Mouse (Mus musculus): ENCODE results near the gene Ugcg. TPM values are rescaled to one million over a fixed set of nuclear protein-coding genes. Genes with fewer than 3 reads are reported as not detected.

Ugcg gene
- polyA plus RNA-seq, 1 experiment from 2014 or later: 19.9 TPM

DNA sequence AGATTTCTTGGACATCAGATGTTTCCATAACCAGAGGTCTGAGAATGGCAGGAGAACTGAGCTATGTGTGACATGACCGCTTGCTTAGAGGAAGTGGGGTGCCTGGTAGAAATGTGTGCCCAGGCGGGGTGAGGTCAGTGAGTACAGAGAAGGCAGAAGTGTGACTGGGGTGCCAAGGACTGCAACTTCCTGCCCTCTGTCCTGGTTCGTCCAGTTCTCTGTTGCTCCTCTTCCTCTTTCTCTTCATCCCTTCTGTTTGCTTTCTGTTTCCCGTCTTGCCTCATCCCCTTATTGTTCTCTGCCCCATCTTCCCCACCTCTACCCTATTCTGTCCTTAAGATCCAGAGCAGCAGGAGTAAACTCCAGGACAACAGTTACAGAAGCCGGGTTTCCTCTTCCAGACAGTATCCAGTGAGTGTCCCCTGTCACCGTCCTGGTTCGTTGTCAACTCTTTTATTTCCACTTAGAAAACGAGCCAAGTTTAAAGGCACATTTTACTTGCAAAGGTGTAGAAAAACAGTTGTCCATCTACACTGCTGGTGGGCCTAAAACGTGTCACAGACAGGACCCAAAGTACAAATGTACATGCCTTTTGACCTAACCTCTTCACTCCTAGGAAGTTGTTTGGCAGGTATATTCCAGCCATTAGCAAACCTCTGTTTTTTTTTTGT is 49.7 kb downstream of the Ugcg start:
- Histone ChIP-seq H3K27ac (no peak overlapping the region), H3K4me1 (no peaks in the 10 kb centered on the region), H3K4me3 (replicated peaks) (no peak overlapping the region), H3K36me3 (replicated peaks) (no peaks in the 10 kb centered on the region), H3K27me3 (no peaks in the 10 kb centered on the region), H3K9ac (no peak overlapping the region), H3K9me3 (no peaks in the 10 kb centered on the region), H3K4me2 (no peak overlapping the region)
- WGBS: 76% methylated on average over 9 of the region's 9 CpGs
- no peak for ATAC-seq (ENCODE audit: low FRiP score)

DNA sequence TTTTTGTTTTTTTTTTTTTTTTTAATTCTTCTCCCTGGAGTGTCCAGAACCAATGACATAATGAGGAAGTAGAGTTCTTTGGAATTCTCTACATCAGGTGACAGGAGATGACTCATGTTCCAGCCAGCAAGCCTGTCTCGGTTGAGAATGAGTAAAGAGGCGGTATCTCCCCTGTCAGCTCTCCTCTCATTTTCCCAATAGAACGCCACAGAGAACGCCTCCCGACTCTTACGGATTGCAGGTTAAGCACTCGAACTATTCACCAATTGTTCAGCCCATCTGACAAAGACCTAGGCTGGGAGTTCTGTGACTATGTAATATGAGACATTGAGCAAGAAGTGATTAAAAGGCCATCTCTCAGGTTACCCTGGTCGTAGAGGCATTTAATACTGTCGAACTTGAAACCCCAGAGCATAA is 50.3 kb downstream of the Ugcg start:
- Histone ChIP-seq H3K9me3 (no peaks in the 10 kb centered on the region), H3K27ac (no peak overlapping the region), H3K4me2 (no peak overlapping the region), H3K27me3 (no peaks in the 10 kb centered on the region), H3K9ac (no peak overlapping the region), H3K4me1 (no peaks in the 10 kb centered on the region), H3K36me3 (replicated peaks) (no peaks in the 10 kb centered on the region), H3K4me3 (replicated peaks) (no peak overlapping the region)
- ATAC-seq (ENCODE audit: low FRiP score): no peak
- 50% methylated on average over 9 of the region's 9 CpGs for WGBS

DNA sequence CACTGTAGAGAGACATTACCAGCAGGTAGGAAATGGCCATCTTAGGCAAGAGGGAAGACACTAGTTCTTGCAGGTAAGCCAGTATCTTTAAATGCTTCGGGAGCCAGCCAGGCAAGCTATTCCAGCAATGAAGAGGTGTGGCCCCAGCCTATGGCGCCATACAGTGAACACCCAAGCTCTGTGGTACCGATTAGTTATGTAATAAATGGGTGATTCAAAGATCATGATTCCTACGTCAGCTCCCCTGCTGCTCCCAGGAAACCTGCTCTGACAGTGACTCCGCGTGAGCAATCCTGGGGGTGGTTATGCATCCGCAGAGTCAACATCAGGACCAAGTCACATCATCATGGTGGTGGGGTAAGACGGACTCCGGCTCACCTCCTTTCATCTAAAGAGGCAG is 51.1 kb downstream of the Ugcg start:
- 97% methylated on average over 9 of the region's 9 CpGs for WGBS
- no peak overlapping the region for H3K4me2 ChIP-seq
- no peaks in the 10 kb centered on the region for H3K27me3 ChIP-seq
- no peak overlapping the region for H3K9ac ChIP-seq
- no peaks in the 10 kb centered on the region for H3K4me1 ChIP-seq
- H3K9me3 ChIP-seq: no peaks in the 10 kb centered on the region
- ATAC-seq (ENCODE audit: low FRiP score): no peak
- no peak overlapping the region for H3K27ac ChIP-seq
- H3K4me3 ChIP-seq (replicated peaks): no peak overlapping the region
- no peaks in the 10 kb centered on the region for H3K36me3 ChIP-seq (replicated peaks)

DNA sequence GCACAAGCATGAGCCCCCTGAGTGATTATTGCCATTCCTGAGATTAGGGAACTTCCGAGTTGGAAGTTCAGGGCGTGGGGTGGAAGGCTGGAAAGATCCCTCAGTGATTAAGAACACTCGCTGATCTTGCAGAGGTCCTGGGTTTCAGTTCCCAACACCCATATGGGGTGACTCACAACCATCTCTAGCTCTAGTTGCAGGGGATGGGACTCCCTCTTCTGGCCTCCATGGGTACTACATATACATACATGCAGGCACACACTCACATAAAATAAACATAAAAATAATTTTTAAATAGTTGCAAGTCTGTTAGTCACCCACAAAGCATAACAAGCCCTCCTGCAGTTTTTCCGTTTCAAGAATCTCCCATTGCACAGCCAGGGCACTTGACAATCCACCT is 52.0 kb downstream of the Ugcg start:
- Histone ChIP-seq H3K4me3 (replicated peaks) (no peak overlapping the region), H3K4me2 (no peak overlapping the region), H3K4me1 (no peaks in the 10 kb centered on the region), H3K27me3 (no peaks in the 10 kb centered on the region), H3K9ac (no peak overlapping the region), H3K9me3 (no peaks in the 10 kb centered on the region), H3K36me3 (replicated peaks) (no peaks in the 10 kb centered on the region), H3K27ac (no peak overlapping the region)
- 91% methylated on average over 4 of the region's 4 CpGs for WGBS
- no peak for ATAC-seq (ENCODE audit: low FRiP score)

DNA sequence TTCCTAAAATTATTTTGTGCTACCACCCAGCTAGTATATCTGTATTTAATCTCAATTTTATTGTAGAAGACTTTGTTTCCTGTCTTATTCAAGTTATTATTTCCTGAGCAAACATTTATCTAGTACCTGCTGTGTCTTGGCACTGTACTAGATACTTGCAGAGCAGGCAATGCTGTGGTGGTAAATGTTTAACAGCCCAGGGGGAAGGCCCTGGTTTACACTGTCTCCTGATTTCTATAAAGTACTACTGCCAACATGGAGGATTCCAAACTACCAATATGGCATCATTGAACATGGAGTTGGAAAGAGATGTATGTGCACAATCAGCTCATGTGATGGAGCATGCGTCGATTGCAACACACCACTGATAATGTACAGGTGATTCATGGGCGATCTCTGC is 53.2 kb downstream of the Ugcg start:
- no peak for ATAC-seq (ENCODE audit: low FRiP score)
- Histone ChIP-seq H3K9me3 (no peaks in the 10 kb centered on the region), H3K9ac (no peak overlapping the region), H3K27me3 (no peaks in the 10 kb centered on the region), H3K4me2 (no peak overlapping the region), H3K4me3 (replicated peaks) (no peak overlapping the region), H3K36me3 (replicated peaks) (no peaks in the 10 kb centered on the region), H3K27ac (no peak overlapping the region), H3K4me1 (no peaks in the 10 kb centered on the region)
- 97% methylated on average over 3 of the region's 3 CpGs for WGBS

DNA sequence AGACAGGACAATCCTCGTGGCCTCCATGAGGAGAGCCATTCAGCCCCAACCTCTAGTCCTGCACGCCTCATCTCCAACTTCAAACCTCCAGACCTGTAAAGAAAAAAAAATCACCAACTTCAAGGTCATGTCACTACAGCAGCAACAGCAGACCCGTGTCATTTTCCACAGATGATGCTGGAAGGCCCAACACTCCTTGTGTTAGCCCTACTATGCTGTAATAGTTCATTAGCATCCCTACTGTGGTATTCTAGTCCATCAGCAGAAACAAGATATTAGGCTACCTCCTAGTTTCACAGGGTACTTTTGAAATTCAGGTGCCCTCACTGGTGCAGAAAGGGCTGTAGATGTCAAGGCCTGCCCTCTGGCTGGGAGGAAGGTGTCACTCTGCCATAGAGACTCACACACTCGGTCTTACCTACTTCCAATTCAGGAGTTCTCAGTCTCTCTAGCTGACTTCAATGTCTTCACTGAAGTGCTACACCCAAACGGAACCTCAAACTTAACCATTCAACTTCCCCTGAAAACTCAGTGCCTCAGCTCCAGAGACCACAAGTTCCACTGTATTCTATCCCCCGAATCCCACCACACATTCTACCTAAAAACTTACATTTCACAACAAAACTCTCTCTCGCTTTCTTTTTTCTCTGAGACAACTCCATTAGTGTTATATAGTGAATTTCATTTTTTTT is 54.9 kb downstream of the Ugcg start:
- H3K9ac ChIP-seq: no peak overlapping the region
- WGBS: 82% methylated on average over 7 of the region's 7 CpGs
- H3K27me3 ChIP-seq: no peaks in the 10 kb centered on the region
- no peak overlapping the region for H3K4me3 ChIP-seq (replicated peaks)
- H3K9me3 ChIP-seq: no peaks in the 10 kb centered on the region
- H3K4me2 ChIP-seq: no peak overlapping the region
- no peak overlapping the region for H3K27ac ChIP-seq
- H3K36me3 ChIP-seq (replicated peaks): no peaks in the 10 kb centered on the region
- H3K4me1 ChIP-seq: no peaks in the 10 kb centered on the region
- ATAC-seq (ENCODE audit: low FRiP score): no peak

DNA sequence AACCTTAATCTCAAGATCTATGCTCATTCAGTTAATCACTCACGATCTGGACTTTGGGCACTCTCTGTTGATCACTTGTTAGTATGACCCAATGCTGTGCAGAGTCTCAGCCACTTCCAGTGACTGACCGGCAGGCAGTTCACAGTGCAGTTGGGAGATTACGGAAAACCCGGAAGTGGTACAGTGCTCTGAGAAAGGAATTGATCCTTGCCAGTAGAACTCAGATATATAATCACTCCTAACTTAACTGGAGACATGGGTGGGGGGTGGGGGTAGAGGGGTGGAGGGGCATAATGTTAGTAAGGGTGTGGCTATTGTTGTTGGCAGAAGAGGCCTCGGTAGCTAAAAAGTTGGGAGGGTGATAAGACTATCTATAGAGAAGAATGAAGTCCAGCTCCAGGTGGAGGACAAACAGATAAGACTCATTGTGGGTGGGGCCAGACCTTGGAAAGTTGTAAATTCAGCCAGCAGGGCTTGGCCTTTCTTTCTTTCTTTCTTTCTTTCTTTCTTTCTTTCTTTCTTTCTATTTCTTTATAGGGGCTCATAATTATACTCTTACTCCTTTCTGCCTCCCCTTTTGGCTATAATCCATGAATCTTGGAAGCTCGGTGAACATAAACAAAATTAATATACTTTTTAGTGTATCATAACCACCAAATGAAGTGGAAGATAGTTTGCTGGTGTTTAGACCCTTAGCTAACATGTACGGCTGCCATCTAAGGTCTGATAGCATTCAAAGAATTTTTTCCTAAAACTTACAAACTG is 55.9 kb downstream of the Ugcg start:
- no peaks in the 10 kb centered on the region for H3K9me3 ChIP-seq
- H3K4me1 ChIP-seq: no peaks in the 10 kb centered on the region
- H3K27ac ChIP-seq: no peak overlapping the region
- no peaks in the 10 kb centered on the region for H3K27me3 ChIP-seq
- H3K36me3 ChIP-seq (replicated peaks): no peaks in the 10 kb centered on the region
- no peak overlapping the region for H3K4me3 ChIP-seq (replicated peaks)
- no peak for ATAC-seq (ENCODE audit: low FRiP score)
- no peak overlapping the region for H3K4me2 ChIP-seq
- no peak overlapping the region for H3K9ac ChIP-seq
- WGBS: 86% methylated on average over 7 of the region's 7 CpGs

DNA sequence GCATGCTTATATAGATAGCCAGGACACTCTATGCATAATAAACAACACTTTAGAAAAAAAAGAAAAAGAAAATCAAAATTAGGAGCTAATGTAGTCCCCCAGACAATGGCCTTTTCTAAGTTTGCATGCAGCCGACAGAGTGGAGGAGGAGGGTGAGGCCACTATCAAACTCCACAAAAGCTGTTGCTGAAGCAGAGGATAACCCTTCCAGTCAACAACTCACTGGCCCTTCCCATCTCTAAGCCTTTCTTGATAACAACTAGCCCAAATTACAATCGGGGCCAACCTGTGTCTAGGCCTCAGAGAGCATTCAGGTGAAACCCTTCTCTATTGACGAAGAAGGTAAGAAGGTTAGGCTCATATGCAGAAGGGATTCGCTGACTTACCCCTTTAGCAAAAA is 56.7 kb downstream of the Ugcg start:
- no peak for ATAC-seq (ENCODE audit: low FRiP score)
- 89% methylated on average over 4 of the region's 4 CpGs for WGBS
- Histone ChIP-seq H3K27me3 (no peaks in the 10 kb centered on the region), H3K4me1 (no peaks in the 10 kb centered on the region), H3K9me3 (no peaks in the 10 kb centered on the region), H3K4me3 (replicated peaks) (no peak overlapping the region), H3K27ac (no peak overlapping the region), H3K4me2 (no peak overlapping the region), H3K36me3 (replicated peaks) (no peaks in the 10 kb centered on the region), H3K9ac (no peak overlapping the region)

DNA sequence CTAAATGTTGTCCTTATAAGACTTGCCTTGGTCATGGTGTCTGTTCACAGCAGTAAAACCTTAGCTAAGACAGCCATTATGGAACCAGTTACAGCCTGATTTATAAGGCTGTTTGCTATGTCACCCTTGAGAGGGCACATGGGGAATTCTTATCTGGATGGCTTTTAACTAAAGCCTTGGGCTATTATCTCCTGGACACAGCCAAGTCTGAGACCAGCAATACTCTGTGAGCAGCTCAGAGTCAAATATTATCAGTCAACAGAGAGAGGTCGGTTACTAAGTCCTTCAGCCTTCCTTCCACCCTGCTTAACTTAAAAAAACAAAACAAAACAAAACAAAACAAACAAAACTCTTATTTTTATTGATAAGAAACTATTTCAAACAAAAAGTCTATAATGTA is 58.5 kb downstream of the Ugcg start:
- Histone ChIP-seq H3K27ac (no peak overlapping the region), H3K4me3 (replicated peaks) (no peak overlapping the region), H3K9ac (no peak overlapping the region), H3K9me3 (no peaks in the 10 kb centered on the region), H3K27me3 (no peaks in the 10 kb centered on the region), H3K4me2 (no peak overlapping the region), H3K4me1 (no peaks in the 10 kb centered on the region), H3K36me3 (replicated peaks) (no peaks in the 10 kb centered on the region)
- ATAC-seq (ENCODE audit: low FRiP score): no peak
- WGBS: 78% methylated on average over 1 of the region's 1 CpGs

DNA sequence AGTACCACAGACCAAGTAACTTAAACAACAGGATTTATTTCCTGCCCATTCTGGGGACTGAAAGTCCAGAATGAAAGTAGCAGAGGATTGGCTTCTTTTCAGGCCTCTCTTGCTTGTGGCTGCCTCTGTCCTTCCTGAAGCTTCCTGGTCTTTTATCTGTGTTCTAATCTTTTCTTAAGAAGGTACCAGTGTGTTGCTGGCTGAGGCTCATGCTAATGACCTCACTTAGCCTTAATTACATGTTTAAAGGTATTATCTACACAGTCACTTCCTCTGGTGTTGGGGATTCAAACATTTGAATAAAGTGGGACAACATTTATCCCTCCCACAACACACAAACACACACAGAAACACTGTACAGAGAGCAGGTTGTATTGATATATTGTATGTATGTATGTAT is 59.0 kb downstream of the Ugcg start:
- H3K9me3 ChIP-seq: no peaks in the 10 kb centered on the region
- no peak overlapping the region for H3K9ac ChIP-seq
- no peaks in the 10 kb centered on the region for H3K4me1 ChIP-seq

DNA sequence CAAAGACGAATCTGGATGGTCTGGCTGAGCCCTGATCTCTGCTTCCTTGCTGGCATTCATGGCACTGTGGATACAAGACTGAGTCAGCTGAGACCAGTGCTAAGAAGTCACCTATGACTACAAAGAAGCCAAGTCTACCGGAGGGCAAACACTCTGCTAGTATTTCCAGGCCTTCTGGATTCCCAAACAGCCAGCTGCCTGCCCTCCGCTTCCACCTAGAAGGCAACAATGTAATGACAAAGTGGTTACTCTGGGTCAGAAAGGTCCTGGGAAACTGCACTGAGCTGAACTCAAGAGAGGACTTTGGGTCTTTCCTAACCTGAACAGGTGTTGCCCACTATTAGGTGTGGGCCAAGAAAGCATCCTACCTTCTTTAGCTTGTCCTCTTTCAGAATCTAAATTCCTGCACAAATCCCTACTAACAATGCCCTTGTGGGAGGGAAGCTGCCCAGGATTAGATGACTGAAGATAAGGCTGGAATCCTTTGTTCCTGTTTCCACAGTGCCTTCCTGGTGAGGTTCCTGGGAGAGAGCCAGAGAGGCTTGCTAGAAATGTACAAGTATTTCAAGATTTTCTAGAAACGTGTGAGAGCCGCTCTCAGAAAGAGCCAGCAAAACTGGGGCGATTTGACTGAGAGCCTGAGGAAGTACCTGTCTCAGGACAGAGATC is 63.5 kb downstream of the Ugcg start:
- no peaks in the 10 kb centered on the region for H3K4me1 ChIP-seq
- no peaks in the 10 kb centered on the region for H3K36me3 ChIP-seq (replicated peaks)
- no peak overlapping the region for H3K4me3 ChIP-seq (replicated peaks)
- ATAC-seq (ENCODE audit: low FRiP score): no peak
- 78% methylated on average over 6 of the region's 6 CpGs for WGBS
- H3K27ac ChIP-seq: no peak overlapping the region
- no peaks in the 10 kb centered on the region for H3K27me3 ChIP-seq
- H3K4me2 ChIP-seq: no peak overlapping the region
- H3K9ac ChIP-seq: no peak overlapping the region
- H3K9me3 ChIP-seq: no peaks in the 10 kb centered on the region

More for the DNA sequence above, 59.0 kb downstream of the Ugcg start:
- H3K4me2 ChIP-seq: no peak overlapping the region
- no peak overlapping the region; the same call in 1 of the 2 replicates for H3K27ac ChIP-seq
- ATAC-seq (ENCODE audit: low FRiP score): no peak
- no peaks in the 10 kb centered on the region for H3K27me3 ChIP-seq
- H3K4me3 ChIP-seq (replicated peaks): no peak overlapping the region
- H3K36me3 ChIP-seq (replicated peaks): no peaks in the 10 kb centered on the region

DNA sequence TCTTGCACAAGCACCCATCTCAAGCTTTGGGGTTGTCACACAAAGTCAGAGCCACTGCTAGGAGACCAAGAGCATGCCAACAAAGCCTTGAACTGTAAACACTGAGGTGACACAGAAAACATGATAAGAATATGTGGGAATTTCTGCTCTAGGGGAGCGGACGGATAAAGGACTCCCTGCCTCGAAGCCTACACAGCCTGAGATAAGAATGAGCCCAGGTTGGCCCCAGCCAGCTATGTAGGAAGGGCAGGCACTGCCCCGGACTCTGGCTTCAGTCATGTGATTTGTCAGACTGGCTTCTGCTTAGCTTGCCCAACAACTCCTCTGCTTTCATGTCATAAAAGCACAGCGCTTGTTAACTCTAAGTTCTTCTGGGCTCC is 64.0 kb downstream of the Ugcg start:
- WGBS: 93% methylated on average over 5 of the region's 5 CpGs
- no peak for ATAC-seq (ENCODE audit: low FRiP score)
- H3K4me3 ChIP-seq (replicated peaks): no peak overlapping the region
- H3K27ac ChIP-seq: no peak overlapping the region
- H3K36me3 ChIP-seq (replicated peaks): no peaks in the 10 kb centered on the region
- H3K9ac ChIP-seq: no peak overlapping the region
- no peaks in the 10 kb centered on the region for H3K4me1 ChIP-seq
- no peak overlapping the region for H3K4me2 ChIP-seq
- H3K27me3 ChIP-seq: no peaks in the 10 kb centered on the region
- no peaks in the 10 kb centered on the region for H3K9me3 ChIP-seq

Measured in forebrain, embryonic 12.5 days (tissue).